Mouse (Mus musculus): ENCODE results near the gene Frs2. TPM values are rescaled to one million over a fixed set of nuclear protein-coding genes. Genes with fewer than 3 reads are reported as not detected.
"Not testable (repeated sequence)": the region's sequence is repeated elsewhere in the genome, so short reads cannot be mapped to it uniquely, and the experiment has no call there.

The Frs2 gene
- polyA plus RNA-seq, 1 experiment from 2014 or later: 7.7 TPM

GRCm38 (mm10) chr10:117144628-117145027, 3.7 kb downstream of the Frs2 start:
- H3K9ac ChIP-seq (replicated peaks): no peak overlapping the region
- peak overlapping the region; percentile 78 for H3K4me2 ChIP-seq (ENCODE audit: low read depth, low read length)
- no peaks in the 10 kb centered on the region for H3K36me3 ChIP-seq (replicated peaks; ENCODE audit: insufficient read depth, low read length)
- ATAC-seq: no peak
- no peaks in the 10 kb centered on the region for H3K27me3 ChIP-seq (ENCODE audit: insufficient read depth, low read length)
- peak overlapping the region; percentile 41 for H3K27ac ChIP-seq (ENCODE audit: low read depth)
- H3K9me3 ChIP-seq (ENCODE audit: low read length): no peaks in the 10 kb centered on the region
- DNase-seq: no peak
- H3K4me1 ChIP-seq (ENCODE audit: insufficient read depth): peaks cover 48% of the 10 kb centered on the region
- no peak overlapping the region for H3K4me3 ChIP-seq (ENCODE audit: low read depth, low read length)
- TF ChIP-seq CTCF (IDR thresholded peaks at IDR 0.05; ENCODE audit: low read depth) (no peak), EP300 (IDR thresholded peaks at IDR 0.05; ENCODE audit: low read depth) (no peak)
- 19% methylated on average over 6 of the region's 6 CpGs for WGBS (ENCODE audit: insufficient replicate concordance)

GRCm38 (mm10) chr10:117144071-117144470, 4.3 kb downstream of the Frs2 start:
- Histone ChIP-seq H3K4me1 (ENCODE audit: insufficient read depth) (peaks cover 42% of the 10 kb centered on the region), H3K9ac (replicated peaks) (no peak overlapping the region), H3K4me2 (ENCODE audit: low read depth, low read length) (peak overlapping the region; percentile 78), H3K36me3 (replicated peaks; ENCODE audit: insufficient read depth, low read length) (no peaks in the 10 kb centered on the region), H3K9me3 (ENCODE audit: low read length) (no peaks in the 10 kb centered on the region), H3K27me3 (ENCODE audit: insufficient read depth, low read length) (no peaks in the 10 kb centered on the region), H3K27ac (ENCODE audit: low read depth) (peak overlapping the region; percentile 41), H3K4me3 (ENCODE audit: low read depth, low read length) (no peak overlapping the region)
- TF ChIP-seq EP300 (IDR thresholded peaks at IDR 0.05; ENCODE audit: low read depth) (no peak), CTCF (IDR thresholded peaks at IDR 0.05; ENCODE audit: low read depth) (no peak)
- DNase-seq (no peak), ATAC-seq (no peak)
- 71% methylated on average over 4 of the region's 4 CpGs for WGBS (ENCODE audit: insufficient replicate concordance)

GRCm38 (mm10) chr10:117143311-117143710, 5.0 kb downstream of the Frs2 start:
- TF ChIP-seq CTCF (IDR thresholded peaks at IDR 0.05; ENCODE audit: low read depth): no peak
- no peak for TF ChIP-seq EP300 (IDR thresholded peaks at IDR 0.05; ENCODE audit: low read depth)
- DNase-seq (no peak), ATAC-seq (no peak)
- Histone ChIP-seq H3K36me3 (replicated peaks; ENCODE audit: insufficient read depth, low read length) (no peaks in the 10 kb centered on the region), H3K4me2 (ENCODE audit: low read depth, low read length) (no peak overlapping the region), H3K4me1 (ENCODE audit: insufficient read depth) (peaks cover 42% of the 10 kb centered on the region), H3K27me3 (ENCODE audit: insufficient read depth, low read length) (no peaks in the 10 kb centered on the region), H3K27ac (ENCODE audit: low read depth) (no peak overlapping the region), H3K4me3 (ENCODE audit: low read depth, low read length) (no peak overlapping the region), H3K9ac (replicated peaks) (no peak overlapping the region), H3K9me3 (ENCODE audit: low read length) (no peaks in the 10 kb centered on the region)
- 81% methylated on average over 2 of the region's 2 CpGs for WGBS (ENCODE audit: insufficient replicate concordance)

GRCm38 (mm10) chr10:117141939-117142552, 6.3 kb downstream of the Frs2 start:
- no peaks in the 10 kb centered on the region for H3K9me3 ChIP-seq (ENCODE audit: low read length)
- ATAC-seq: no peak
- 72% methylated on average over 7 of the region's 7 CpGs for WGBS (ENCODE audit: insufficient replicate concordance)
- H3K27me3 ChIP-seq (ENCODE audit: insufficient read depth, low read length): no peaks in the 10 kb centered on the region
- no peak overlapping the region for H3K9ac ChIP-seq (replicated peaks)
- H3K4me1 ChIP-seq (ENCODE audit: insufficient read depth): peaks cover 42% of the 10 kb centered on the region
- no peak overlapping the region for H3K4me3 ChIP-seq (ENCODE audit: low read depth, low read length)
- no peaks in the 10 kb centered on the region for H3K36me3 ChIP-seq (replicated peaks; ENCODE audit: insufficient read depth, low read length)
- no peak overlapping the region for H3K27ac ChIP-seq (ENCODE audit: low read depth)
- H3K4me2 ChIP-seq (ENCODE audit: low read depth, low read length): no peak overlapping the region
- no peak for DNase-seq
- TF ChIP-seq CTCF (IDR thresholded peaks at IDR 0.05; ENCODE audit: low read depth): peak; percentile 33; the same call in 1 of the 2 replicates
- no peak for TF ChIP-seq EP300 (IDR thresholded peaks at IDR 0.05; ENCODE audit: low read depth)

GRCm38 (mm10) chr10:117131506-117131905, 16.8 kb downstream of the Frs2 start:
- WGBS (ENCODE audit: insufficient replicate concordance): 91% methylated on average over 5 of the region's 5 CpGs
- not testable (repeated sequence) for H3K27ac ChIP-seq (ENCODE audit: low read depth)
- ATAC-seq: peak; percentile 71

GRCm38 (mm10) chr10:117130037-117130436, 18.3 kb downstream of the Frs2 start:
- WGBS (ENCODE audit: insufficient replicate concordance): 63% methylated on average over 6 of the region's 6 CpGs
- H3K27me3 ChIP-seq (ENCODE audit: insufficient read depth, low read length): no peaks in the 10 kb centered on the region
- no peaks in the 10 kb centered on the region for H3K9me3 ChIP-seq (ENCODE audit: low read length)
- peak overlapping the region; percentile 48; the same call in 1 of the 2 replicates for H3K27ac ChIP-seq (ENCODE audit: low read depth)
- no peak overlapping the region for H3K4me2 ChIP-seq (ENCODE audit: low read depth, low read length)
- no peak overlapping the region for H3K4me3 ChIP-seq (ENCODE audit: low read depth, low read length)
- H3K9ac ChIP-seq (replicated peaks): no peak overlapping the region
- H3K4me1 ChIP-seq (ENCODE audit: insufficient read depth): peaks cover 15% of the 10 kb centered on the region
- TF ChIP-seq CTCF (IDR thresholded peaks at IDR 0.05; ENCODE audit: low read depth) (no peak), EP300 (IDR thresholded peaks at IDR 0.05; ENCODE audit: low read depth) (no peak)
- ATAC-seq (peak; percentile 47; the same call in 1 of the 2 replicates), DNase-seq (no peak)
- peaks cover 7% of the 10 kb centered on the region for H3K36me3 ChIP-seq (replicated peaks; ENCODE audit: insufficient read depth, low read length)

More at GRCm38 (mm10) chr10:117131506-117131905, 16.8 kb downstream of the Frs2 start:
- H3K36me3 ChIP-seq (replicated peaks; ENCODE audit: insufficient read depth, low read length); DNase-seq; H3K4me3 ChIP-seq (ENCODE audit: low read depth, low read length); H3K27me3 ChIP-seq (ENCODE audit: insufficient read depth, low read length); H3K9ac ChIP-seq (replicated peaks); H3K4me2 ChIP-seq (ENCODE audit: low read depth, low read length); H3K9me3 ChIP-seq (ENCODE audit: low read length): not testable (repeated sequence)
- peaks cover 15% of the 10 kb centered on the region for H3K4me1 ChIP-seq (ENCODE audit: insufficient read depth)

Measured in liver, postnatal 0 days (tissue).